Mouse (Mus musculus) intestine, postnatal 0 days (tissue): Measurements from ENCODE around the gene Gramd2. TPM values are rescaled to one million over a fixed set of nuclear protein-coding genes. Genes with fewer than 3 reads are reported as not detected.

ENCODE experiments used
- polyA plus RNA-seq: library from polyadenylated mRNA; unstranded; fragments of >200 nt; fragmentation: Nextera tagmentation; extraction: Ambion mirVana; gene quantifications from 2 replicates; pipeline ENCODE4 v1.2.1, GENCODE M21; 2015

Gramd2 gene
- polyA plus RNA-seq, 1 experiment from 2014 or later, result 0.37 TPM

Other genes starting within 250 kb of the Gramd2 start
- gene Arih1, start 193.5 kb upstream of the Gramd2 start, polyA plus RNA-seq, result 7.2 and 7.3 TPM in 2 replicates
- 440 and 476 TPM in 2 replicates for gene Hexa, start 140.6 kb upstream of the Gramd2 start, polyA plus RNA-seq
- gene Tmem202, start 140.3 kb upstream of the Gramd2 start, polyA plus RNA-seq, result 2.5 and 3.0 TPM in 2 replicates
- gene Celf6, start 102.2 kb upstream of the Gramd2 start, polyA plus RNA-seq, result 2.2 and 2.3 TPM in 2 replicates
- 12.0 and 14.3 TPM in 2 replicates for gene Parp6, start 62.9 kb upstream of the Gramd2 start, polyA plus RNA-seq
- gene Pkm, start 23.8 kb upstream of the Gramd2 start, polyA plus RNA-seq, result 271 and 302 TPM in 2 replicates
- 3.8 and 4.1 TPM in 2 replicates for gene Senp8, start 70.6 kb downstream of the Gramd2 start, polyA plus RNA-seq
- gene Myo9a, start 70.8 kb downstream of the Gramd2 start, polyA plus RNA-seq, result 12.2 and 14.4 TPM in 2 replicates